Mouse (Mus musculus) liver, postnatal 0 days (tissue): ENCODE measurements around the gene Nkpd1. TPM values are rescaled to one million over a fixed set of nuclear protein-coding genes. Genes with fewer than 3 reads are reported as not detected.

Source experiments
- ATAC-seq: fragments of 200-750 bp; cut with Nextera tagmentation; 2 replicates; pipeline ENCODE4 v1.8.0; 2017; ENCODE audit warnings: mild to moderate bottlenecking, moderate library complexity
- DNase-seq: peaks from one replicate; pipeline ENCODE4 v3.0.0-alpha.2; 2016
- H3K27ac ChIP-seq: fragments of 300-500 bp; sonication (generic); 2 replicates; pipeline ENCODE4 v1.5.1; 2014; ENCODE audit warnings: antibody characterized with exemption, moderate library complexity, mild to moderate bottlenecking, low read depth
- H3K27me3 ChIP-seq: fragments of 300-500 bp; sonication (generic); 2 replicates; pipeline ENCODE4 v1.6.1; 2014; ENCODE audit warnings: low read length, control low read depth, mixed read lengths; ENCODE audit not compliant: insufficient read depth
- H3K36me3 ChIP-seq: fragments of 300-500 bp; sonication (generic); replicated peaks from 2 replicates; pipeline ENCODE4 v1.6.1; 2014; ENCODE audit warnings: mild to moderate bottlenecking, control low read depth, low read length, moderate library complexity, mixed read lengths; ENCODE audit not compliant: insufficient read depth
- H3K4me1 ChIP-seq: fragments of 300-500 bp; sonication (generic); 2 replicates; pipeline ENCODE4 v1.6.1; 2014; ENCODE audit warnings: antibody characterized with exemption, mild to moderate bottlenecking, control low read depth; ENCODE audit not compliant: insufficient read depth
- H3K4me2 ChIP-seq: fragments of 300-500 bp; sonication (generic); 2 replicates; pipeline ENCODE4 v1.6.1; 2014; ENCODE audit warnings: low read depth, mild to moderate bottlenecking, low read length, moderate library complexity, mixed read lengths
- H3K4me3 ChIP-seq: fragments of 300-500 bp; sonication (generic); 2 replicates; pipeline ENCODE4 v1.5.1; 2014; ENCODE audit warnings: low read depth, low read length
- H3K9ac ChIP-seq: fragments of 300-500 bp; sonication (generic); replicated peaks from 2 replicates; pipeline ENCODE4 v1.6.1; 2014; ENCODE audit warnings: mild to moderate bottlenecking, moderate library complexity
- H3K9me3 ChIP-seq: fragments of 300-500 bp; sonication (generic); 2 replicates; pipeline ENCODE4 v1.6.1; 2016; ENCODE audit warnings: mild to moderate bottlenecking, control low read depth, low read length, mixed read lengths
- CTCF ChIP-seq: sonication (generic); IDR thresholded peaks from 2 replicates; pipeline ENCODE4 v1.5.1; 2016; ENCODE audit warnings: antibody characterized with exemption, low read depth
- EP300 ChIP-seq: IDR thresholded peaks from 2 replicates; pipeline ENCODE4 v1.6.1; 2016; ENCODE audit warnings: antibody characterized with exemption, low read depth, mild to moderate bottlenecking
- WGBS: fragments of 180-500 bp; shearing (Covaris S2); extraction: QIAGEN DNeasy Blood & Tissue Kit; methylation state at CpG from one replicate; pipeline ENCODE4 v1.1.7; 2014; ENCODE audit not compliant: insufficient replicate concordance; 5-methylcytosine and 5-hydroxymethylcytosine counted together
- polyA plus RNA-seq: library from polyadenylated mRNA; unstranded; fragments of >200 nt; fragmentation: Nextera tagmentation; extraction: Ambion mirVana; gene quantifications from 2 replicates; pipeline ENCODE4 v1.2.1, GENCODE M21; 2015

Gene Nkpd1
- polyA plus RNA-seq, 1 experiment from 2014 or later = not detected

DNA sequence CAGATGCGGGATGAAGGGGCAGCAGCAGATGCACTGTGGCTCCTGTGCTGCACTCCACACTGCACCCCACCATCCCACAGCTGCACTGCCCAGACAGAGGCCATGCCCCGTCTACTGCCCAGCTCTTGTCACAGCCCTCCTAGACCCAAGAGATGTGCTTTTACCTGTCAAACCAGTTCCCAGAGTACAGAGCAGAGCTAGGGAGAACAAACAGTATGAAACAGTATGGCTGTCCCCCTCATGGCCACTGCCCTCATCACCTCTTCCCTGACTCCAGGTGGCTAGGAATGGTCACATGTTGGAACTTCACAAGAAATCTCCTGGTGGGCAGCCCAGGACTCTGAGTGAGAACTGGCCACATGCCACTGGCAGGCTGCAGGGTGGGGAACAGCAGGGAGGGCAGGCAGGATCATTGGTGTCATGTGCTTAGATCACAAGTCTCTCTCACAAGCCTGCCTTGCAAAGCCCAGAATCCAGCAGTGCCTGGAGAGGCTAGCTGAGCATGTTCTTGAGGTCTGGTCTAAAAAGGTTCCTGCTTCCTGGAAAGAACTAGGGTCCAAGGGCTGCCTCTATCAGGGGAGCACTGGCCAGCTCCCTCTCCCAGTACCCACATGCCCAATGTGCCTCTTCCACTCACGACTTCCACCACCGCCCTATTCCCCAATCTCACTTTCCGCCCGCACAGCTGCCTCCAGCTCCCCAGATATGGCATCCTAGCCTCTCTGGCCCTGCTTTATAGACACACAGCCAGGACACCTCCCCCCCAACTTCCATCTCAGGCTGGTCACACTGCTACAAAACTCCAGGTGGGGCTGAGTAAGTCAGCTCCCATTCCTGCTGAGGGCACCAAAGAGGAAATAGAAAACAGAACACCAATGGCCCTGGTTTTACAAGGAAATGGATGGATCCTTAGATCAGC is 40.6 kb downstream of the Nkpd1 start:
- H3K27me3 ChIP-seq = no peaks in the 10 kb centered on the region
- H3K9me3 ChIP-seq = no peaks in the 10 kb centered on the region
- 83% methylated on average over 6 of the region's 6 CpGs for WGBS
- ATAC-seq (no peak; the same call in 1 of the 2 replicates), DNase-seq (no peak)
- H3K27ac ChIP-seq = no peak overlapping the region
- H3K9ac ChIP-seq = peak overlapping the region; percentile 27
- TF ChIP-seq CTCF = no peak
- peak overlapping the region; percentile 95 for H3K4me2 ChIP-seq
- peaks cover 32% of the 10 kb centered on the region for H3K36me3 ChIP-seq
- peak overlapping the region; percentile 99; the same call in 1 of the 2 replicates for H3K4me3 ChIP-seq
- peaks cover 35% of the 10 kb centered on the region for H3K4me1 ChIP-seq

DNA sequence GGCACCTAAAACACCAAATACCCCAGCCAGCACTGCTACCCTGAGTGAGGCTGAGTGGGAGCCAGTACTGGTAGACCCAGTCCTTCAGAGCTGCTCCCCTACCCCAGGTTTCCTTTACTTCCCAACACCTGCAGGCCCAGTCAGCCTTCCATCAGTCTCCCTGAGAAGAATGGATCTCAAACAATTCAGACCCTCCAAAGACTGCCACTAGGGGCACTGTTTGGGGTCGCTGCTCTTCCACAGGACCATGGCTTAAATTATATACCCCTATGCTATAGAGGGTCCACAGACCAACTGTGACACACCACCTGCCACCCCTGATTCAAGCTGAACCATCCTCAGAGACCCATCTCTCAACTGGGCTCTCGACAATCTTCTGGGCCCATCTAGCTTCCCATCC is 41.3 kb downstream of the Nkpd1 start:
- Histone ChIP-seq H3K9ac (peak overlapping the region; percentile 99; the same call in 1 of the 2 replicates), H3K4me3 (peak overlapping the region; percentile 99), H3K27me3 (no peaks in the 10 kb centered on the region), H3K27ac (no peak overlapping the region), H3K9me3 (no peaks in the 10 kb centered on the region), H3K4me2 (peak overlapping the region; percentile 95), H3K36me3 (peaks cover 27% of the 10 kb centered on the region), H3K4me1 (peaks cover 41% of the 10 kb centered on the region)
- no peak for ATAC-seq
- TF ChIP-seq CTCF (peak; percentile 71), EP300 (no peak)
- WGBS = 58% methylated on average over 2 of the region's 2 CpGs
- no peak for DNase-seq

DNA sequence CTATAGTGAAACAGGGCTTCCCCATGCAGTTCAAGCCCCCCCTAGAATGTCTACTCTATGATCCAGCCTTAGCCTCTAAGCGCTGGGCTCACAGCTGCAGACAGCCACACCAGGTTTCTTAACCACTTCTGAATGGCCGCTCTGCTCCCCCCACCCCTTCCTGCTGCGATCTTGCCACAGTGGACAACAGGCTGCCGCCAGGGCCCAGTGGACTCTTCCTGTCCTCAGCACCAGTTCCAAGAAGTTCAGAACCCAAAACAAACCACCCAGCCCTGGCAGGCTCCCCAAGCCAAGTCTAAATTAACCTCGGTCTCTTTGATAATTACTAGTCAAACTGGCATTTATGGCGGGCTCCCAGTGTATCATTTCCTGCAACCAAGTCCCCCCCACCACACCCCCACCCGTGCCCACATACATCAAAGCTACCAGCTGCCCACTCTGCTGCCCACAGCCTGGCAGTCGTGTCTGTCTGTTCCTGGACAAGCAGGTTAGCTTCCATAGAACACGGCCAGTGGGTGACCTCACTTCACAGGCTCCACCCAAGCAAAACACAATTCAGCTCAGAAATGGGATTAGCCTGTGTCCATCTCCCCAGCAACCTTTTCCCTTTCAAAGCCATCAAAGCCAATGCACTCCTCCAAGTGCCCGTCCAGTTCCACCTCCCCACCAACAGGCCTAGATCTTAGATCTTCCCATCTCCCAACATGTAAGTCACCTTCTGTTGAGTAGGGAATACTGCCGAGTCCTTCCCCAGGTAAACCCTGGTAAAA is 43.0 kb downstream of the Nkpd1 start:
- ATAC-seq = no peak
- H3K4me3 ChIP-seq = peak overlapping the region; percentile 99
- no peaks in the 10 kb centered on the region for H3K9me3 ChIP-seq
- peak overlapping the region; percentile 99 for H3K9ac ChIP-seq
- WGBS = 10% methylated on average over 11 of the region's 11 CpGs
- H3K27ac ChIP-seq = peak overlapping the region; percentile 87
- peak; percentile 46 for DNase-seq
- no peak for TF ChIP-seq EP300
- no peak for TF ChIP-seq CTCF
- peak overlapping the region; percentile 95 for H3K4me2 ChIP-seq
- H3K36me3 ChIP-seq = peaks cover 37% of the 10 kb centered on the region
- peaks cover 48% of the 10 kb centered on the region for H3K4me1 ChIP-seq
- H3K27me3 ChIP-seq = no peaks in the 10 kb centered on the region

DNA sequence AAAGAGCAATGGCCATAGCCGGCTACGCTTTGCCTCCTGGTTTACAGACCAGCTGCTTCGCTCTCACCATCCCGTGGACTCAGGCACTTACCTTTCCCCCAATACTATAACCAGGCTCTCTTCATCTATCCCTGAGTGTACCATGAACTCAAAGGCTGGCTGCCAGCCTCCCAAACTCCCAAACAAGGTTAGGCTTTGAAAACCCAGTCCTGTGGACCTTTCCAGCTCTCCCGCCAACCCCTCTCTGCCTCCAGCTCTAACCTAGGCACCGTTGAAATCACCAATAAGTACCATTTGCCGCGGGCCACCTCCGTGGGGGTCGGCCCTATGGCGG is 43.8 kb downstream of the Nkpd1 start:
- Histone ChIP-seq H3K9ac (peak overlapping the region; percentile 99), H3K36me3 (peaks cover 35% of the 10 kb centered on the region), H3K27me3 (no peaks in the 10 kb centered on the region), H3K4me1 (peaks cover 48% of the 10 kb centered on the region), H3K4me2 (peak overlapping the region; percentile 95), H3K4me3 (peak overlapping the region; percentile 99), H3K27ac (peak overlapping the region; percentile 87), H3K9me3 (no peaks in the 10 kb centered on the region)
- TF ChIP-seq EP300 (no peak), CTCF (no peak)
- WGBS = 2% methylated on average over 11 of the region's 11 CpGs
- DNase-seq (peak; percentile 38), ATAC-seq (peak; percentile 4; the same call in 1 of the 2 replicates)

DNA sequence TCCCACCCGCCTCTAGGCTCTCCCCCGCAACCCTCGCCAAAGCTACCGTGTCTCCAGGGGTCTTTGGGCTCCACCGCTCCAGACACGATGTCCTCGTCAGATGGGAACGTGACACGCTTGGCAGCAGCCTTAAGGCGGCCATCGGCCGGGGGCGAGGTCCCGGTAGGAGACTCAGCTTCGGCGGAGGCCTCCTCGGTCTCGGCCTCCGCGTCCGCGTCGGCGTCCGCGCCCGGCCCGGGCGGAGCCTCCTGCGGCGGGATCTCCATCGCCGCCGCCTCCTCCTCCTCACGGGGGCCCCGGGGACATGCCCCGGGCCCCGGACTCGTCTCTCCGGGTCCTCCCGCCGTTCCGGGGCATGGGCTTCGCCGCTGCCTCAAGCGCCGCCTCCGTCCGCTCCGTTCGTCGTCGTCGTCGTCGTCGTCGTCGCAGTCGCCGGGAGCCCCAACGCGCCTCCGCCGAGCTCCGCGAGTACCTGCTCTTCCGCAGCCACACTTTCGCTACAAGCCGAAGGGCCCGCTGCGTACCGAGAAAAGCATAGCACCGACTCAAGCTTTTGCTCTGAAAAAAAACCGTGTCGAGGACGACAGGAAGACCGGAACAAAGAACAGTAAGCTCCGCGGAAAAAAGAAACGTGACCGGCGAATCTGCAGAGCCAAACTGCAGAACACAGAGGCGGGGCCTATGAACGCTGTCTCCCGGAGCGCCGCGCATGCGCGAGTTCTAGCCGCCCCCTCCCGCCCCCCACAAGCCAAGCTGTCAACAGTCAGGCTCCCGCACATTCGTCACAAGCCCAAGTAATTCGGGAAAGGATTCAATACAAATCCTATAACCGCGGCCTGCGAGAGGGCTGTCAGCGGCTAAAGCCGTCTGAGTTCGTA is 44.4 kb downstream of the Nkpd1 start:
- H3K36me3 ChIP-seq = peaks cover 37% of the 10 kb centered on the region
- peak overlapping the region; percentile 87 for H3K27ac ChIP-seq
- WGBS = under 1% methylated on average over 95 of the region's 102 CpGs
- no peaks in the 10 kb centered on the region for H3K9me3 ChIP-seq
- no peak for TF ChIP-seq CTCF
- peak; percentile 67; the same call in 1 of the 2 replicates for TF ChIP-seq EP300
- ATAC-seq (peak; percentile 87), DNase-seq (peak; percentile 97)
- no peaks in the 10 kb centered on the region for H3K27me3 ChIP-seq
- H3K9ac ChIP-seq = peak overlapping the region; percentile 99
- H3K4me1 ChIP-seq = peaks cover 47% of the 10 kb centered on the region
- H3K4me2 ChIP-seq = peak overlapping the region; percentile 95
- H3K4me3 ChIP-seq = peak overlapping the region; percentile 99
